Mouse (Mus musculus): Measurements from ENCODE around the gene Golga3. TPM values are rescaled to one million over a fixed set of nuclear protein-coding genes. Genes with fewer than 3 reads are reported as not detected.
A peak's percentile ranks its signal among the peaks of the same experiment; 100 is the strongest.

The Golga3 gene
- polyA plus RNA-seq, 1 experiment from 2014 or later = 22.5 TPM

- no peak overlapping the region for H3K27ac ChIP-seq
- ATAC-seq = no peak
- 89% methylated on average over 2 of the region's 2 CpGs for WGBS
- H3K9me3 ChIP-seq = no peaks in the 10 kb centered on the region
- H3K4me1 ChIP-seq (replicated peaks) = no peaks in the 10 kb centered on the region
- H3K4me2 ChIP-seq (replicated peaks) = no peak overlapping the region
- no peak overlapping the region for H3K9ac ChIP-seq (replicated peaks)
- no peaks in the 10 kb centered on the region for H3K27me3 ChIP-seq
- H3K4me3 ChIP-seq (replicated peaks) = no peak overlapping the region
- peaks cover 88% of the 10 kb centered on the region for H3K36me3 ChIP-seq
These were observed 67.6 kb downstream of the Golga3 start for GRCm38 (mm10) chr5:110244091-110244490.

GRCm38 (mm10) chr5:110266941-110267340 lies 90.4 kb downstream of the Golga3 start:
- ATAC-seq = no peak
- WGBS = 92% methylated on average over 4 of the region's 4 CpGs

DNA sequence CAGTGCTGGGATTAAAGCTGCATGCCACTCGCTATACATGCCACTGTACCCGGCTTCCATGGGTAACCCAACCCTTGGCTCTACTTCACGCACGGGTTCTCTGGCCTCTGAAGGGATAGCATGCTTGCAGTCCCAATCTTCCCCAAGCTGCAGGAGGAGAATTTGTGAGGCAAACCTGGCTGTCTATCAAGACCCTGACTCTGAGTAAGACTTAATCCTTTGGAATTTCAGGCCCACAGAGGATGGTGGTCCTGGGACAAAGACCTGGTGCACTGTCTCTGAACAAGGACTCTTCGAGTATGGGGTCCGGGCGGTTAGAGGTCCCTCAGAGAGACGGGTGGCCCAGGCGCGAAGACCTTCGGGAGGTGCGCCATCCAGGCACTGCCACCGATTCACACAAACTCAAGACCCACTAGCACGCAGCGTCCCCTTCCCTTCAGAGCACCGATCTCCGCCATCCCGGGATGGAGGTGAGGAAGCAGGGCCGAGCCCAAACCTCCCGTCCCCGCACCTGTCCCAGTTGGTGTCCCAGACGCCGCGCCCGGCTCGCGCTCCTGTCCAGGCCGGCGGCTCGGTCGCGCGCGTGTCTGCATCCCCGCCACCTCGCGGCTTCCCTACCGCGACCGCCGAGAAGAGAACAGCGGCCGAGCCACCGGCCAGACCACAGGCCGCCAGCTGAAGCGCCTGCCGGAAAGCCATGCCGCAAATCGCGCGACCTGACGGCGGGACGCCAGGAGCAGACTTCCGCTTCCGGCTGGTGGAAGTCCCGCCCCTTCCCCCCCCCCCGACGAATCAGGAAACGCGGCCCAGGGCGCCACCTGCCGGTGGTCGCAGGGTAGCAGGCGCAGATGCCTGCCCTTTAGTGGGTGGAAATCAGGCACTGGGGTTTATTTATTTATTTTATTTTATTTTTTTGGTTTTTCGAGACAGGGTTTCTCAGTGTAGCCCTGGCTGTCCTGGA lies 92.9 kb downstream of the Golga3 start, which contains the start of gene Pgam5:
Pgam5 (minus strand) TSS at position 773 of the 961 bp plus-strand sequence.
- Histone ChIP-seq H3K9me3 (no peaks in the 10 kb centered on the region), H3K9ac (replicated peaks) (peak within 1 kb of the TSS; percentile 87), H3K4me3 (replicated peaks) (peak within 1 kb of the TSS; percentile 71), H3K27me3 (no peaks in the 10 kb centered on the region), H3K4me1 (replicated peaks) (peaks cover 12% of the 10 kb centered on the region), H3K4me2 (replicated peaks) (peak within 1 kb of the TSS; percentile 98), H3K36me3 (peaks cover 26% of the 10 kb centered on the region), H3K27ac (peak within 1 kb of the TSS; percentile 68)
- peak; percentile 94 for ATAC-seq
- WGBS = under 1% methylated on average over 66 of the region's 66 CpGs

More at GRCm38 (mm10) chr5:110266941-110267340, 90.4 kb downstream of the Golga3 start:
- peaks cover 12% of the 10 kb centered on the region for H3K4me1 ChIP-seq (replicated peaks)
- H3K4me3 ChIP-seq (replicated peaks) = no peak overlapping the region
- no peaks in the 10 kb centered on the region for H3K9me3 ChIP-seq
- H3K27me3 ChIP-seq = no peaks in the 10 kb centered on the region
- H3K27ac ChIP-seq = no peak overlapping the region
- H3K4me2 ChIP-seq (replicated peaks) = no peak overlapping the region
- no peak overlapping the region for H3K9ac ChIP-seq (replicated peaks)
- H3K36me3 ChIP-seq = peaks cover 35% of the 10 kb centered on the region

DNA sequence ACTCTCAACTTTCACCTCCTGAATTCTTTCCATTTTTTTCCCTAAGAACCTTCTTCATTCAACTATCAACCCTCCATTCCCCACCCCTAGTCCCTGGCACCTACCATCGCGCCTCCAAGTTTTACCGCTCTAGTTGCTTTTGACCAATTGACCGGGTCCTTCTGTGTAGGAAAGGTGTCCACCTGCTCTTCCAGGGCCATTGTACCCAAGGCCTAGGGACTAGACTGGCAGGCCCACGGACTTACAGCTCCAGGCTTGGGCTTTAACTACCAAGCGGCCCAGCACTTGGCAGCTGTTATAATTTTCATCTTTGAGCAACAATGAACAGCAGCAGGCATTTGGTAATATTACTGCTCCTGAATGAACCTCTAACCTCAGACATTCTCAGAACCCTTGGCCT lies 93.7 kb downstream of the Golga3 start:
- no peak overlapping the region for H3K27ac ChIP-seq
- no peaks in the 10 kb centered on the region for H3K9me3 ChIP-seq
- peaks cover 17% of the 10 kb centered on the region for H3K36me3 ChIP-seq
- 90% methylated on average over 6 of the region's 6 CpGs for WGBS
- H3K27me3 ChIP-seq = no peaks in the 10 kb centered on the region
- H3K4me1 ChIP-seq (replicated peaks) = peaks cover 12% of the 10 kb centered on the region
- no peak overlapping the region for H3K9ac ChIP-seq (replicated peaks)
- H3K4me2 ChIP-seq (replicated peaks) = no peak overlapping the region
- no peak overlapping the region for H3K4me3 ChIP-seq (replicated peaks)
- ATAC-seq = peak; percentile 59; the same call in 1 of the 2 replicates

DNA sequence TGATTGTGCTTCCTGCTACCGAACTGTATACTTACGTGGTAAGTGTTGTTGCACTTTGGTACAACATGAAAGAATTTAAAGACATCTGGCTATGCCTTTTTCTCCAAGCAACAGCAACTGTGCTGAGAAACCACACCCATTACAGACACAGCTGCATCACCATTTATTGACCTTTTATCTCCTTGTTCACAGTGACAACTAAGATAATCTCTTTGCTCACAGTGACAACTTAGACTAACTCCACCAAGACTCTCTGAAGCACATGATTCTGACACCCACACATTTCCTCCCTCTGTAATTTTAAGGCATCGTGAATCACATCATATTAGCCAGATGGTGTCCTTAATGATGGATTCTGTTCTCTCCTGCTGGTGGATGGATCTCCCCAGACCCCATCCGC lies 97.6 kb downstream of the Golga3 start:
- 81% methylated on average over 4 of the region's 4 CpGs for WGBS

GRCm38 (mm10) chr5:110274846-110275245 lies 98.3 kb downstream of the Golga3 start:
- no peaks in the 10 kb centered on the region for H3K36me3 ChIP-seq

More for the DNA sequence above, 97.6 kb downstream of the Golga3 start:
- no peak overlapping the region for H3K9ac ChIP-seq (replicated peaks)
- ATAC-seq = no peak
- no peak overlapping the region for H3K4me2 ChIP-seq (replicated peaks)
- H3K4me1 ChIP-seq (replicated peaks) = peaks cover under 1% of the 10 kb centered on the region; the same call in 1 of the 2 replicates
- no peaks in the 10 kb centered on the region for H3K36me3 ChIP-seq
- no peak overlapping the region for H3K4me3 ChIP-seq (replicated peaks)
- no peaks in the 10 kb centered on the region for H3K27me3 ChIP-seq
- no peaks in the 10 kb centered on the region for H3K9me3 ChIP-seq
- H3K27ac ChIP-seq = no peak overlapping the region

More at GRCm38 (mm10) chr5:110274846-110275245, 98.3 kb downstream of the Golga3 start:
- Histone ChIP-seq H3K27me3 (no peaks in the 10 kb centered on the region), H3K9ac (replicated peaks) (no peak overlapping the region), H3K9me3 (no peaks in the 10 kb centered on the region), H3K4me1 (replicated peaks) (no peaks in the 10 kb centered on the region), H3K4me3 (replicated peaks) (no peak overlapping the region), H3K4me2 (replicated peaks) (no peak overlapping the region), H3K27ac (no peak overlapping the region)
- 63% methylated on average over 2 of the region's 2 CpGs for WGBS
- ATAC-seq = no peak

Other genes starting within 250 kb of the Golga3 start
- gene Zfp932, start 180.2 kb upstream of the Golga3 start, polyA plus RNA-seq (2015; fragmentation: Nextera tagmentation; extraction: Ambion mirVana) = 23.8 and 24.7 TPM in 2 replicates
- 6.9 and 7.9 TPM in 2 replicates for gene Gm17655, start 104.2 kb upstream of the Golga3 start, polyA plus RNA-seq (2015; fragmentation: Nextera tagmentation; extraction: Ambion mirVana)
- gene Gm35315, start 82.3 kb upstream of the Golga3 start, polyA plus RNA-seq (2015; fragmentation: Nextera tagmentation; extraction: Ambion mirVana) = 0.61 and 0.93 TPM in 2 replicates
- 2.1 and 2.5 TPM in 2 replicates for gene Plcxd1, start 76.7 kb upstream of the Golga3 start, polyA plus RNA-seq (2015; fragmentation: Nextera tagmentation; extraction: Ambion mirVana)
- gene Gtpbp6, start 68.5 kb upstream of the Golga3 start, polyA plus RNA-seq (2015; fragmentation: Nextera tagmentation; extraction: Ambion mirVana) = 52.6 and 53.3 TPM in 2 replicates
- 16.0 and 16.9 TPM in 2 replicates for gene Zfp605, start 66.6 kb upstream of the Golga3 start, polyA plus RNA-seq (2015; fragmentation: Nextera tagmentation; extraction: Ambion mirVana)
- gene Chfr, start 40.9 kb upstream of the Golga3 start, polyA plus RNA-seq (2015; fragmentation: Nextera tagmentation; extraction: Ambion mirVana) = 106 and 111 TPM in 2 replicates
- gene Ankle2, start 54.3 kb downstream of the Golga3 start, polyA plus RNA-seq (2015; fragmentation: Nextera tagmentation; extraction: Ambion mirVana) = 23.8 and 31.5 TPM in 2 replicates
- 87.1 and 91.5 TPM in 2 replicates for gene Pgam5, start 93.2 kb downstream of the Golga3 start, polyA plus RNA-seq (2015; fragmentation: Nextera tagmentation; extraction: Ambion mirVana)
- gene Pxmp2, start 109.5 kb downstream of the Golga3 start, polyA plus RNA-seq (2015; fragmentation: Nextera tagmentation; extraction: Ambion mirVana) = 9.2 and 10.2 TPM in 2 replicates
- gene Pole, start 109.6 kb downstream of the Golga3 start, polyA plus RNA-seq (2015; fragmentation: Nextera tagmentation; extraction: Ambion mirVana) = 12.6 and 14.0 TPM in 2 replicates
- gene P2rx2, start 166.5 kb downstream of the Golga3 start, polyA plus RNA-seq (2015; fragmentation: Nextera tagmentation; extraction: Ambion mirVana) = 3.2 and 3.8 TPM in 2 replicates
- not detected in 2 replicates for gene Lrcol1, start 168.0 kb downstream of the Golga3 start, polyA plus RNA-seq (2015; fragmentation: Nextera tagmentation; extraction: Ambion mirVana)